Mouse (Mus musculus) C2C12 (cell line): ENCODE measurements around the gene Cutc.

Experiments
- CTCF ChIP-seq: IDR thresholded peaks from one replicate; pipeline ENCODE4 v1.5.1; 2011; ENCODE audit not compliant: control insufficient read depth, insufficient read depth, insufficient read length
- FOSL1 ChIP-seq: IDR thresholded peaks from one replicate; pipeline ENCODE4 v1.8.0; 2011; ENCODE audit warnings: mild to moderate bottlenecking, low read length; ENCODE audit not compliant: poor library complexity, insufficient read depth, severe bottlenecking
- MAX ChIP-seq: IDR thresholded peaks from one replicate; pipeline ENCODE4 v1.6.1; 2011; ENCODE audit warnings: mild to moderate bottlenecking, control low read depth
- MYOD1 ChIP-seq: IDR thresholded peaks from one replicate; pipeline ENCODE4 v1.6.1; 2011; ENCODE audit warnings: low read depth; ENCODE audit not compliant: control insufficient read depth, insufficient read length
- MYOG ChIP-seq: IDR thresholded peaks from one replicate; pipeline ENCODE4 v1.6.1; 2011; ENCODE audit not compliant: control insufficient read depth, insufficient read length; ENCODE audit errors: extremely low read depth
- USF1 ChIP-seq: IDR thresholded peaks from one replicate; pipeline ENCODE4 v1.6.1; 2011; ENCODE audit warnings: low read depth, mild to moderate bottlenecking, control low read depth, moderate library complexity

- TF ChIP-seq CTCF (no peak), FOSL1 (no peak), MYOG (no peak), MAX (no peak), USF1 (no peak), MYOD1 (no peak)
Observed at GRCm38 (mm10) chr19:43750008-43750407, 2.8 kb upstream of the Cutc start.
